Mouse (Mus musculus) CH12.LX (cell line): Measurements from ENCODE around the gene Tmem62.

Source experiments
- CHD2 ChIP-seq: IDR thresholded peaks from 2 replicates; pipeline ENCODE4 v1.6.1; 2011; ENCODE audit warnings: low read length, improper control_type of control experiment
- CTCF ChIP-seq, 2 experiments: IDR thresholded peaks in 1 of 2; conservative IDR thresholded peaks in 1 of 2; 2 replicates each; pipeline ENCODE4 v1.5.1; 2011 to 2012; ENCODE audit warnings: low read depth in 2 of 2, low read length in 2 of 2, improper control_type of control experiment in 1 of 2, inconsistent platforms in 1 of 2, mild to moderate bottlenecking in 1 of 2, moderate library complexity in 1 of 2
- GABPA ChIP-seq: IDR thresholded peaks from 2 replicates; pipeline ENCODE4 v1.6.1; 2012; ENCODE audit warnings: low read depth, low read length, improper control_type of control experiment, inconsistent platforms; ENCODE audit not compliant: insufficient replicate concordance
- JUN ChIP-seq: IDR thresholded peaks from 2 replicates; pipeline ENCODE4 v1.6.1; 2011; ENCODE audit warnings: low read depth, mild to moderate bottlenecking, low read length, improper control_type of control experiment, moderate library complexity; ENCODE audit not compliant: insufficient read depth
- KAT2A ChIP-seq: IDR thresholded peaks from 2 replicates; pipeline ENCODE4 v1.6.1; 2012; ENCODE audit warnings: low read length, improper control_type of control experiment, inconsistent platforms; ENCODE audit not compliant: insufficient replicate concordance
- POLR2A ChIP-seq: IDR thresholded peaks from 2 replicates; pipeline ENCODE4 v1.6.1; 2011; ENCODE audit warnings: low read depth, mild to moderate bottlenecking, improper control_type of control experiment, low read length
- POLR2AphosphoS2 ChIP-seq: IDR thresholded peaks from 2 replicates; pipeline ENCODE4 v1.6.1; 2011; ENCODE audit warnings: low read depth, low read length, improper control_type of control experiment
- RCOR1 ChIP-seq: conservative IDR thresholded peaks from 2 replicates; pipeline ENCODE4 v1.6.1; 2012; ENCODE audit warnings: low read depth, mild to moderate bottlenecking, inconsistent platforms, low read length, improper control_type of control experiment
- SIN3A ChIP-seq: IDR thresholded peaks from 2 replicates; pipeline ENCODE4 v1.6.1; 2012; ENCODE audit warnings: low read length, improper control_type of control experiment, inconsistent platforms

DNA sequence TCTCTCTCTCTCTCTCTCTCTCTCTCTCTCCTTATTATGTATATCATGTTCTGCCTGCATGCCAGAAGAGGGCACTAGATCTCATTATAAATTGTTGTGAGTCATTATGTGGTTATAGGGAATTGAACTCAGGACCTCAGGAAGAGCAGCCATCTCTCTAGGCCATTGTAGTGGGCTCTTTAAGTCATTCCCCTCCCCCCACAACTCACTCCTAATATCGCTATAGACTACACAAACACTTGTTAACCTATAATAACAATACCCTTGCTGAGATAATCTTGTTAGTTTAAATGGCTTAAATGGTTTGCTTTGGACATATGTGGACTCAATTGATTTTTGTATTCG lies 1.8 kb downstream of the Tmem62 start:
- TF ChIP-seq POLR2A (no peak), POLR2AphosphoS2 (no peak), CHD2 (no peak), GABPA (no peak), CTCF (conservative IDR thresholded peaks at IDR 0.05 in 1 of 2, IDR thresholded peaks at IDR 0.05 in 1 of 2; ENCODE audit: low read depth in 2 of 2, low read length in 2 of 2) (peak in 1 of 2 experiments; percentile 40; a peak in 2 of 4 replicates), SIN3A (no peak), KAT2A (no peak), RCOR1 (no peak), JUN (no peak)
